Mouse (Mus musculus): ENCODE data around the gene Rab11fip4. TPM values are rescaled to one million over a fixed set of nuclear protein-coding genes. Genes with fewer than 3 reads are reported as not detected.

Gene Rab11fip4
- total and polyA plus RNA-seq, 3 experiments = 13.2 to 41.6 (median 26.6) TPM

DNA sequence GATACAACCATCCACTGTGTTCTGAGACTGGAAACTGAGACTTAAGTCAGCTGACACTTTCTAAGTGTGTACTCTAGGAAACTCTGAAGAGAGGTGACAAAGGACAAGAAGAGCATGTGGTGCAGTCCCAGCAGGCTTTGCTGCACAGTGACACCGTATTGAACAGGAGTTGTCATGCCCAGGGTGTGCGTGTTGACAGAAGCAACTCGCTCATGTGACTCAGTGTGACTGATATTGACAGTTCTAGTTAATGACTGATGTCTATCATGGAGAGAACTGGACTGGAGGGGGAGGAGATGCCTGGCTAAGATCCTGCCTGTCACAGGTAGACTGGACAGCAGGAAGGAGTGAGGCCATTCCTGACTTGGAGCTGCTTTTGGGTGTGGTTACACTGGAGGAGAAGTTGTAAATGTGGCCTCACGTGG is 63.4 kb downstream of the Rab11fip4 start (continued):
- TF ChIP-seq TBP (conservative IDR thresholded peaks at IDR 0.05; ENCODE audit: low read depth, low read length) (no peak), USF1 (IDR thresholded peaks at IDR 0.05; ENCODE audit: low read depth, low read length) (peak; percentile 26; the same call in 1 of the 2 replicates), EP300 (IDR thresholded peaks at IDR 0.05; ENCODE audit: low read length) (no peak; the same call in 1 of the 2 replicates), SMC3 (IDR thresholded peaks at IDR 0.05; ENCODE audit: low read depth, low read length) (no peak), MYC (IDR thresholded peaks at IDR 0.05; ENCODE audit: low read depth, low read length) (peak; percentile 72; the same call in 1 of the 2 replicates), RCOR1 (conservative IDR thresholded peaks at IDR 0.05; ENCODE audit: low read depth, low read length) (no peak)

DNA sequence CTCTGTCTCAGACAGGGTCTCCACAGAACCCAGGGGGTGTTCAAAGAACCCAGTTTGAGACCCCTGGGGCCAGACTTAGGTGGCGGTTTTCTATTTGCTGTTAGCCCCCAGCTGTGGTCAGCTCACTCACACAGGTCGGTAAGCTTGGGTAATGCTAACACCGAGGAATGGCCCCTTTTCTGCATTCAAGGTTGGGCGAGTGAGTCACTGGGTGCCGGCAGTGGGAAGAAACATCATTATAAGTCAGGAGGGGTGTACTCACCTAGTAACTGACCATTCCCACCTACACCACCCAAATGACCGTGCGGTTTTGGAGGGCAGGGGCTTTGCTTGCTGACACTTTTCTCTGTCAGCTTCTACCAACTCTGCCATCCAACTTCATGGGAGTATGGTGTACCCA is 64.6 kb downstream of the Rab11fip4 start:
- TF ChIP-seq USF1 (IDR thresholded peaks at IDR 0.05; ENCODE audit: low read depth, low read length) (no peak), JUN (IDR thresholded peaks at IDR 0.05; ENCODE audit: insufficient read depth, low read depth, low read length) (no peak), IRF4 (IDR thresholded peaks at IDR 0.05; ENCODE audit: low read depth, low read length) (no peak), SIN3A (IDR thresholded peaks at IDR 0.05; ENCODE audit: low read length) (no peak), GABPA (IDR thresholded peaks at IDR 0.05; ENCODE audit: insufficient replicate concordance, low read depth, low read length) (no peak), ZC3H11A (IDR thresholded peaks at IDR 0.05; ENCODE audit: low read depth, low read length) (no peak), CTCF (conservative IDR thresholded peaks at IDR 0.05 in 1 of 2, IDR thresholded peaks at IDR 0.05 in 1 of 2; ENCODE audit: low read depth in 2 of 2, low read length in 2 of 2) (no peak), POLR2A (IDR thresholded peaks at IDR 0.05; ENCODE audit: low read depth, low read length) (no peak), POLR2AphosphoS2 (IDR thresholded peaks at IDR 0.05; ENCODE audit: low read depth, low read length) (no peak), ZNF384 (IDR thresholded peaks at IDR 0.05; ENCODE audit: low read depth, low read length) (no peak), ETS1 (conservative IDR thresholded peaks at IDR 0.05; ENCODE audit: low read depth, low read length) (no peak)
- dilution Hi-C loops (cut with MboI; ENCODE audit: extremely low pct_ligation_motif_present, extremely low pct_unique_long_range_greater_than_20kb, low sequenced_read_pairs) (no loop called here), in situ Hi-C loops (cut with MboI; ENCODE audit: low pct_ligation_motif_present, low pct_unique_long_range_greater_than_20kb, low sequenced_read_pairs) (no loop called here)
- DNase-seq (ENCODE audit: extremely low read depth) = no peak
- no peaks in the 10 kb centered on the region for H3K27me3 ChIP-seq (replicated peaks)
- no peak overlapping the region for H3K9ac ChIP-seq (ENCODE audit: insufficient read depth, low read depth)
- no peaks in the 10 kb centered on the region for H3K9me3 ChIP-seq (replicated peaks; ENCODE audit: low read length)
- H3K4me3 ChIP-seq (replicated peaks in 1 of 3; ENCODE audit: low read depth in 2 of 3, low read length in 2 of 3, poor library complexity in 1 of 3) = no peak overlapping the region
- peaks cover 10 to 70% of the 10 kb centered on the region in 2 experiments for H3K4me1 ChIP-seq (ENCODE audit: control insufficient read depth in 1 of 2, insufficient read depth in 2 of 2)
- no peaks in the 10 kb centered on the region for H3K79me2 ChIP-seq (replicated peaks; ENCODE audit: control insufficient read depth, extremely low read depth, insufficient read depth, poor library complexity, severe bottlenecking)
- H3K36me3 ChIP-seq (replicated peaks in 1 of 2; ENCODE audit: control insufficient read depth in 1 of 2, insufficient read depth in 1 of 2, low read length in 1 of 2) = no peaks in the 10 kb centered on the region
- H3K4me2 ChIP-seq (ENCODE audit: insufficient read depth, low read depth, poor library complexity, severe bottlenecking) = no peak overlapping the region
- H3K27ac ChIP-seq (ENCODE audit: insufficient read depth, low read depth) = no peak overlapping the region

DNA sequence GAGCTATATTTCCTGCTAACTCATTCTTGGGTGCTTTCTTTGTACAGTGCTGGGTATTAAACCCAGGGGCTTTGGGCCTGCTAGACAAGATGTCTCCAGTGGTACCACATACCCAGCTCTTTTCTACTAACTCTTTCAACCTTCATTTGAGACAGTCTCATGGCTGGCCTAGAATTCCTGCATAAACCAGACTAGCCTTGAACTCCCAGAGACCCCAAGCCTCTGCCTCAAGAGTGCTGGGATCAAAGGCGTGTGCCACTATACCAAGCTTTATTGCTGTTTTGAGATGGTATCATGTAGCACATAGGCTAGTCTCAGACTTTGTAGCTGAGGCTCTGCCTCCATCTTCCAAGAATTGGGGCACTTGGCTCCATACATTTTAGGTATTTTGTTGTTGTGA is 65.5 kb downstream of the Rab11fip4 start:
- H3K27ac ChIP-seq (ENCODE audit: insufficient read depth, low read depth) = no peak overlapping the region
- no peak overlapping the region for H3K4me2 ChIP-seq (ENCODE audit: insufficient read depth, low read depth, poor library complexity, severe bottlenecking)
- TF ChIP-seq ZMIZ1 (IDR thresholded peaks at IDR 0.05; ENCODE audit: low read depth, low read length) (no peak), USF1 (IDR thresholded peaks at IDR 0.05; ENCODE audit: low read depth, low read length) (no peak), TCF12 (IDR thresholded peaks at IDR 0.05; ENCODE audit: low read depth, low read length) (no peak), USF2 (conservative IDR thresholded peaks at IDR 0.05; ENCODE audit: low read depth, low read length) (no peak), RCOR1 (conservative IDR thresholded peaks at IDR 0.05; ENCODE audit: low read depth, low read length) (no peak), PAX5 (IDR thresholded peaks at IDR 0.05; ENCODE audit: low read length) (no peak), MAX (IDR thresholded peaks at IDR 0.05; ENCODE audit: low read length) (no peak), MAZ (IDR thresholded peaks at IDR 0.05; ENCODE audit: low read depth, low read length) (no peak), ZC3H11A (IDR thresholded peaks at IDR 0.05; ENCODE audit: low read depth, low read length) (no peak), IRF4 (IDR thresholded peaks at IDR 0.05; ENCODE audit: low read depth, low read length) (no peak), KAT2A (IDR thresholded peaks at IDR 0.05; ENCODE audit: insufficient replicate concordance, low read length) (no peak), JUN (IDR thresholded peaks at IDR 0.05; ENCODE audit: insufficient read depth, low read depth, low read length) (no peak), EP300 (IDR thresholded peaks at IDR 0.05; ENCODE audit: low read length) (no peak), BHLHE40 (IDR thresholded peaks at IDR 0.05; ENCODE audit: low read depth, low read length) (no peak)
- H3K4me3 ChIP-seq (replicated peaks in 1 of 3; ENCODE audit: low read depth in 2 of 3, low read length in 2 of 3, poor library complexity in 1 of 3) = no peak overlapping the region
- in situ Hi-C loops (cut with MboI; ENCODE audit: low pct_ligation_motif_present, low pct_unique_long_range_greater_than_20kb, low sequenced_read_pairs) (no loop called here), dilution Hi-C loops (cut with MboI; ENCODE audit: extremely low pct_ligation_motif_present, extremely low pct_unique_long_range_greater_than_20kb, low sequenced_read_pairs) (no loop called here)
- H3K4me1 ChIP-seq (ENCODE audit: control insufficient read depth in 1 of 2, insufficient read depth in 2 of 2) = peaks cover 16 to 74% of the 10 kb centered on the region in 2 experiments
- DNase-seq (ENCODE audit: extremely low read depth) = no peak
- H3K79me2 ChIP-seq (replicated peaks; ENCODE audit: control insufficient read depth, extremely low read depth, insufficient read depth, poor library complexity, severe bottlenecking) = no peaks in the 10 kb centered on the region
- H3K27me3 ChIP-seq (replicated peaks) = peaks cover 6% of the 10 kb centered on the region
- no peaks in the 10 kb centered on the region for H3K36me3 ChIP-seq (replicated peaks in 1 of 2; ENCODE audit: control insufficient read depth in 1 of 2, insufficient read depth in 1 of 2, low read length in 1 of 2)
- no peak overlapping the region for H3K9ac ChIP-seq (ENCODE audit: insufficient read depth, low read depth)
- no peaks in the 10 kb centered on the region for H3K9me3 ChIP-seq (replicated peaks; ENCODE audit: low read length)

Measured in CH12.LX (cell line).